Mouse (Mus musculus) liver, adult 2 months (tissue): ENCODE measurements at regions not wholly inside any gene's neighbourhood (a gene's known extent, or its start where the extent isn't known, plus 50 kb on each side); places are given as distances from the start of the nearest gene placed in this dataset.

Experiments used
- CTCF ChIP-seq: fragments of 200-500 bp; IDR thresholded peaks from 2 replicates; pipeline ENCODE4 v1.5.1; 2011; ENCODE audit warnings: low read depth, low read length, control low read depth
- POLR2A ChIP-seq: fragments of 200-500 bp; IDR thresholded peaks from 2 replicates; pipeline ENCODE4 v1.6.1; 2011; ENCODE audit warnings: low read length, control low read depth; ENCODE audit not compliant: insufficient read depth; ENCODE audit errors: extremely low read depth

GRCm38 (mm10) chr12:25363839-25364238 lies 266.9 kb upstream of the Id2 start:
- TF ChIP-seq CTCF = no peak
- TF ChIP-seq POLR2A = no peak
